Mouse (Mus musculus): ENCODE measurements around the gene Prkar2a. TPM values are rescaled to one million over a fixed set of nuclear protein-coding genes. Genes with fewer than 3 reads are reported as not detected.

Gene Prkar2a
- polyA plus RNA-seq, 1 experiment from 2014 or later: 60.2 TPM

DNA sequence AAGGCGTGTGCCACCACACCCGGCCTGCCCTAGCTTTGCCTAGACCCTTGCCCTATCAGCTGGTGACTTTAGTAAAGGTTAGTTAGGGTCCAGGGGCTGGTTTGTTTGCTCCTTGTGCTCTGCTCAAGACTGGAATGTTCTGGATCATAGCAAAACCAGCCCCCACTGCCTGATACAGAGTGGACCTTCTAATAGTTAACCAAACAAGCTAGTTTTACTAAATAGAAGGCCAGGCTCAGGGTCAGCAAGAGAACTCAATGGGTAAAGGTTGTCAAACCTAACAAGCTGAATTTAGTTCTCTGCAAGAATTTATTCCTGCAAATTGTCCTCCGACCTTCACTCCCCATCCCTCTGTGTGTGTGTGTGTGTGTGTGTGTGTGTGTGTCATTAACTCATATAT, 64.9 kb downstream of the Prkar2a start:
- Histone ChIP-seq H3K36me3 (ENCODE audit: control insufficient read depth, insufficient read depth, low read length) (no peaks in the 10 kb centered on the region), H3K4me2 (ENCODE audit: low read depth, low read length) (no peak overlapping the region), H3K4me3 (ENCODE audit: low read depth, low read length) (no peak overlapping the region), H3K27me3 (ENCODE audit: control insufficient read depth, insufficient read depth, low read length) (no peaks in the 10 kb centered on the region), H3K4me1 (ENCODE audit: control insufficient read depth, insufficient read depth, low read length) (no peaks in the 10 kb centered on the region), H3K9me3 (ENCODE audit: control insufficient read depth, low read length) (no peaks in the 10 kb centered on the region), H3K27ac (ENCODE audit: low read depth, low read length) (no peak overlapping the region), H3K9ac (replicated peaks; ENCODE audit: low read depth, low read length) (no peak overlapping the region)
- WGBS: 93% methylated on average over 3 of the region's 3 CpGs
- no peak for ATAC-seq (ENCODE audit: low read depth)

DNA sequence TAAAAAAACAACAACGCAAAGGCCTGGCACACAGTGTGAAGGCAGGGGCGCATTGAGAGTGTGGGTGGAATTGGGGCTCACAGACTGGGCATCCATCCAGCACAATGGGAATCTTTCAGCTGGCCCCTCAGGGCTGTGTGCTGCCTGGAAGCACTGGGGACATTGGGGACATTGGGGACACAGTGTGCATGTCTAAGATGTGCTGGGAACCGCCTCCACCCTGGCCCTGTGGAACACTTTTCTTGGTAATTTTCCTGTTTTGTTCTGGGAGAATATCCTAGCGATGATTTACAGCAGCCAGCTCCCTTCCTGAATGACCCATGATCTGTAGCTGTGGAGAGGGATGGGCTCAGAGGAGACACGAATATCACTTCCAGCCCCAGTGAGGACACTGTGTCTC, 65.3 kb downstream of the Prkar2a start:
- no peak overlapping the region for H3K4me3 ChIP-seq (ENCODE audit: low read depth, low read length)
- H3K27me3 ChIP-seq (ENCODE audit: control insufficient read depth, insufficient read depth, low read length): no peaks in the 10 kb centered on the region
- no peaks in the 10 kb centered on the region for H3K9me3 ChIP-seq (ENCODE audit: control insufficient read depth, low read length)
- WGBS: 86% methylated on average over 5 of the region's 5 CpGs
- H3K27ac ChIP-seq (ENCODE audit: low read depth, low read length): no peak overlapping the region
- ATAC-seq (ENCODE audit: low read depth): no peak
- no peaks in the 10 kb centered on the region for H3K36me3 ChIP-seq (ENCODE audit: control insufficient read depth, insufficient read depth, low read length)
- H3K4me1 ChIP-seq (ENCODE audit: control insufficient read depth, insufficient read depth, low read length): no peaks in the 10 kb centered on the region
- H3K9ac ChIP-seq (replicated peaks; ENCODE audit: low read depth, low read length): no peak overlapping the region
- no peak overlapping the region for H3K4me2 ChIP-seq (ENCODE audit: low read depth, low read length)

DNA sequence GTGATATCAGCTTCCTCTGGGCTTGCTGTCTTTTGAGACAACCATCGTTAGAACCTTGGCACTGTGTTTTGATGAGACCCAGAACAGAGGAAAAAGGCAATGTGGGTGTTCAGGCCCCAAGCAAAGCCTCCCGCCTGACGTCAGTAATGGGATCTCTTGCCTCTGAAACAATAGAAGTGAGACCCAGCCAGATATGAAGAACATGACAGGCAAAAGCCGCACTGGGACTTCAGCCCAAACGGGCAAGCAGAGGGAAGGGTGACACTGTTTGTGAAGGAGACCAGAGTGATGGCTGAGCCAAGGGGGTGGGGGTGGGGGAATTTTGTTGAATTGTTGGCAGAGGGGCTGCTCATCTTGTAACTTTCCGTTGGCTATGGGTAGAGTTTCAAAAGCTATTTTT, 68.3 kb downstream of the Prkar2a start:
- WGBS: 74% methylated on average over 6 of the region's 6 CpGs
- no peak overlapping the region for H3K4me3 ChIP-seq (ENCODE audit: low read depth, low read length)
- H3K27me3 ChIP-seq (ENCODE audit: control insufficient read depth, insufficient read depth, low read length): no peaks in the 10 kb centered on the region
- H3K9ac ChIP-seq (replicated peaks; ENCODE audit: low read depth, low read length): no peak overlapping the region
- H3K36me3 ChIP-seq (ENCODE audit: control insufficient read depth, insufficient read depth, low read length): no peaks in the 10 kb centered on the region
- no peak overlapping the region for H3K4me2 ChIP-seq (ENCODE audit: low read depth, low read length)
- no peak overlapping the region for H3K27ac ChIP-seq (ENCODE audit: low read depth, low read length)
- no peaks in the 10 kb centered on the region for H3K4me1 ChIP-seq (ENCODE audit: control insufficient read depth, insufficient read depth, low read length)
- H3K9me3 ChIP-seq (ENCODE audit: control insufficient read depth, low read length): no peaks in the 10 kb centered on the region
- no peak for ATAC-seq (ENCODE audit: low read depth)

DNA sequence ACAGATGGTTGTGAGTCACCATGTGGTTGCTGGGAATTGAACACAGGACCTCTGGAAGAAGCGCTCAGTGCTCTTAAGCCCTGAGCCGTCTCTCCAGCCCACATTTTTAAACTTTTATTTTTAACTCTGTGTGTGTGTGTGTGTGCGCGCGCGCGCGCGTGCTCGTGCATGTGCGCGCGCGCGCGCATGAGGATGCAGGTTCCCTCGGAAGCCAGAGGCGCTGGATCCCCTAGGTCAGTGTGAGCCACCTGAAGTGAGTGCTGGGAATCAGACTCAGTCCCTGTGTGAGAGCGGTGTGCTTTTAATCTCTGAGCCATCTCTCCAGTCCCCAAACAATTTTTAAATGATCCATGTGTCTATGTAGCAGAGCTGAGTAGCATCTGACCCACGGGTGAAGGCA, 70.0 kb downstream of the Prkar2a start:
- H3K27me3 ChIP-seq (ENCODE audit: control insufficient read depth, insufficient read depth, low read length): no peaks in the 10 kb centered on the region
- no peaks in the 10 kb centered on the region for H3K9me3 ChIP-seq (ENCODE audit: control insufficient read depth, low read length)
- WGBS: 96% methylated on average over 20 of the region's 20 CpGs
- no peak for ATAC-seq (ENCODE audit: low read depth)
- no peak overlapping the region for H3K4me3 ChIP-seq (ENCODE audit: low read depth, low read length)
- no peaks in the 10 kb centered on the region for H3K4me1 ChIP-seq (ENCODE audit: control insufficient read depth, insufficient read depth, low read length)
- no peak overlapping the region for H3K4me2 ChIP-seq (ENCODE audit: low read depth, low read length)
- no peaks in the 10 kb centered on the region for H3K36me3 ChIP-seq (ENCODE audit: control insufficient read depth, insufficient read depth, low read length)
- no peak overlapping the region for H3K27ac ChIP-seq (ENCODE audit: low read depth, low read length)
- H3K9ac ChIP-seq (replicated peaks; ENCODE audit: low read depth, low read length): no peak overlapping the region

DNA sequence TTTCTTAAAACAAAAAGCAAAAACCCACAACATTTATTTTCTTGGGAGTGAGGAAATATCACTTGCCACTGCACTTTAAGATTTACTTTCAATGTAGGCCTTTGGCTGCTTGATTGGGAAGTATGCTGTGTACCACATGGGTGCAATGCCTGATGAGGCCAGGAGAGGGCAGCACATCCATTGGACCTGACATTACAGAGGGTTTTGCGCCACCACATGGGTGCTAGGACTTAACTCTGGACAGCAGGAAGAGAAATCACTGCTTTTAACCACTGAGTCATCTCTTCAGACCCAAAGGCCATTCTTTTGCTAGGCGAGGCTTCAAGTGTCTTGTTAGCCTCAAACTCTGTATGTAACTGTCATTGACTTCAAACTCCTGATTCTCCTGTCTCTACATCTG, 70.7 kb downstream of the Prkar2a start:
- Histone ChIP-seq H3K27me3 (ENCODE audit: control insufficient read depth, insufficient read depth, low read length) (no peaks in the 10 kb centered on the region), H3K4me3 (ENCODE audit: low read depth, low read length) (no peak overlapping the region), H3K4me2 (ENCODE audit: low read depth, low read length) (no peak overlapping the region), H3K9ac (replicated peaks; ENCODE audit: low read depth, low read length) (no peak overlapping the region), H3K4me1 (ENCODE audit: control insufficient read depth, insufficient read depth, low read length) (no peaks in the 10 kb centered on the region), H3K27ac (ENCODE audit: low read depth, low read length) (no peak overlapping the region), H3K9me3 (ENCODE audit: control insufficient read depth, low read length) (no peaks in the 10 kb centered on the region), H3K36me3 (ENCODE audit: control insufficient read depth, insufficient read depth, low read length) (no peaks in the 10 kb centered on the region)
- ATAC-seq (ENCODE audit: low read depth): no peak
- WGBS: 56% methylated on average over 2 of the region's 2 CpGs

DNA sequence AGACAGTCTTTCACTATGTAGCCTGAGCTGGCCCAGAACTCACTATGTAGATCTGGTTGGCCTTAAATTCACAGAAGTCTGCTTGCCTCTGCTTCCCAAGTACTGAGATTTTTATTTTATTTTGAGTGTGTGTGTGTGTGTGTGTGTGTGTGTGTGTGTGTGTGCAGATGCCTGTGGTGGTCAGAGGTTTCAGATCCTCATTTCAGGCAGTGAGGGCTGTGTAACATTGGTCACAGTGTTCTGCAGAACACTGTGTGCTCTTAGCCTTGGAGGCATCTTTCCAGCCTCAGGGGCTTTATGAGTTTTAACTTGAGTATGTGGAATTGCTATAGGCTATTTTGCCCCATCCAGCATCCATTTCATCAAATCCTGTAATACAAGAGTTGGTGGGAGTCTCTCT, 72.4 kb downstream of the Prkar2a start:
- Histone ChIP-seq H3K27ac (ENCODE audit: low read depth, low read length) (no peak overlapping the region), H3K36me3 (ENCODE audit: control insufficient read depth, insufficient read depth, low read length) (no peaks in the 10 kb centered on the region), H3K4me2 (ENCODE audit: low read depth, low read length) (no peak overlapping the region), H3K4me3 (ENCODE audit: low read depth, low read length) (no peak overlapping the region), H3K9ac (replicated peaks; ENCODE audit: low read depth, low read length) (no peak overlapping the region), H3K4me1 (ENCODE audit: control insufficient read depth, insufficient read depth, low read length) (no peaks in the 10 kb centered on the region), H3K27me3 (ENCODE audit: control insufficient read depth, insufficient read depth, low read length) (no peaks in the 10 kb centered on the region), H3K9me3 (ENCODE audit: control insufficient read depth, low read length) (no peaks in the 10 kb centered on the region)
- ATAC-seq (ENCODE audit: low read depth): no peak

DNA sequence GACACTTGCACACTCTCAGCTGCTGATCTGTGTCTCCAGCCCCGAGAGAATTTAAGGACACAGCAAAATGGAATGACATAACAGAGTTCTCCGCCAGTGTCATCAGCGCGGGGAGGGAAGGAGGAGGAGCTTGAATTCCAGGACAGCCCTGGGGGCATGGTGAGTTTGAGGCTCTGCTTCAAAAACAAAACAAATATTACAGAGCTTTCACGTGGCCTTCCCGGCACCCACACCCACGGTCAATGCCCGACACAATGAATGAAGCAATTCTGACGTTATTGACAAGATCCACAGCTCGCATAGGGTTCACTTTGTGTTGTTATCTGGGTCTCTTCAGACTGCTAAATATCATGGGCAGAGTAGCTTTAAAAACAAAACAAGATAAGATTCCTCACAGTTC, 75.9 kb downstream of the Prkar2a start:
- H3K4me3 ChIP-seq (ENCODE audit: low read depth, low read length): no peak overlapping the region
- H3K4me2 ChIP-seq (ENCODE audit: low read depth, low read length): no peak overlapping the region
- H3K4me1 ChIP-seq (ENCODE audit: control insufficient read depth, insufficient read depth, low read length): no peaks in the 10 kb centered on the region
- no peak for ATAC-seq (ENCODE audit: low read depth)
- H3K9ac ChIP-seq (replicated peaks; ENCODE audit: low read depth, low read length): no peak overlapping the region
- H3K9me3 ChIP-seq (ENCODE audit: control insufficient read depth, low read length): no peaks in the 10 kb centered on the region
- H3K27me3 ChIP-seq (ENCODE audit: control insufficient read depth, insufficient read depth, low read length): no peaks in the 10 kb centered on the region
- 78% methylated on average over 10 of the region's 10 CpGs for WGBS
- no peaks in the 10 kb centered on the region for H3K36me3 ChIP-seq (ENCODE audit: control insufficient read depth, insufficient read depth, low read length)
- H3K27ac ChIP-seq (ENCODE audit: low read depth, low read length): no peak overlapping the region

DNA sequence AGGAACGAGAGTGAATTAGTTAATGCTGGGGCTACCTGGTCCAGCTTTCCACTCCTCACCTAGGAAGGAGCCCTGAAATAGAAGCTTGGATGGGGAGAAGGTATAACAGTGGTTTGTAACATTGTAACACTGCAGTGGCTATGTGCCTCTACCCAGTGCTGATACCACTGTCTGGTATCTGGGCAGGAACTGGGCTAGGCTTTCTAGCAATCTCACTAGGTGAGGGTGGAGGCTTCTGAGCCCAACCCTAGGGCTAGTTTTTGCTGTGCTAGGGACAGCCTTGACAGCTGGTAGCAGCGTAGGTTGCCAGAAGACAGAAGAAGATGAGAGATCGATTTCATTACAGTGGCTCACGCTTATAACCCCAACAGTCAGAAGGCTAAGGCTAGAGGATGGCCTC, 87.5 kb downstream of the Prkar2a start:
- ATAC-seq (ENCODE audit: low read depth): no peak
- Histone ChIP-seq H3K9me3 (ENCODE audit: control insufficient read depth, low read length) (no peaks in the 10 kb centered on the region), H3K4me2 (ENCODE audit: low read depth, low read length) (no peak overlapping the region), H3K4me1 (ENCODE audit: control insufficient read depth, insufficient read depth, low read length) (no peaks in the 10 kb centered on the region), H3K27ac (ENCODE audit: low read depth, low read length) (no peak overlapping the region), H3K27me3 (ENCODE audit: control insufficient read depth, insufficient read depth, low read length) (no peaks in the 10 kb centered on the region), H3K36me3 (ENCODE audit: control insufficient read depth, insufficient read depth, low read length) (no peaks in the 10 kb centered on the region), H3K9ac (replicated peaks; ENCODE audit: low read depth, low read length) (no peak overlapping the region), H3K4me3 (ENCODE audit: low read depth, low read length) (no peak overlapping the region)
- 91% methylated on average over 4 of the region's 4 CpGs for WGBS

DNA sequence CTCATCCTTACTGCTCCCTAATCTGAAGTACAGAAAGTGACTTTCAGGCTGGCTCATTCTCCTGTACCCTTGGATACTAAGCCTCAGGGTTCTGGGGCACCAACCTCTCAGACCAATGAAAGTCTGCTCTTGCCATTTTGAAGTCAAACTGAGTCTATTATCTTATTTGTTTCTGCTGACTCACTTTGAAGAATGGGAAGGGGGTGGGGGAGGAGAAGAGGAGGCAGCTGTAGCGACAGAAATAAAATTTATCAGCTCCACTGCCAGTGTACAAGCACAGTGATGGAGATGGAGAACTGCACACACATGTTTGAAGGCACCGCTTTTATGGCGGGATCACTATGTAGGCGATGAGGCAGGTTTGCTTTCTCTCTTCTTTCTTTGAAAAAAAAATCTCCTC, 88.2 kb downstream of the Prkar2a start:
- no peak overlapping the region for H3K27ac ChIP-seq (ENCODE audit: low read depth, low read length)
- ATAC-seq (ENCODE audit: low read depth): no peak
- H3K27me3 ChIP-seq (ENCODE audit: control insufficient read depth, insufficient read depth, low read length): no peaks in the 10 kb centered on the region
- 83% methylated on average over 4 of the region's 4 CpGs for WGBS
- no peak overlapping the region for H3K4me2 ChIP-seq (ENCODE audit: low read depth, low read length)
- H3K4me3 ChIP-seq (ENCODE audit: low read depth, low read length): no peak overlapping the region
- H3K36me3 ChIP-seq (ENCODE audit: control insufficient read depth, insufficient read depth, low read length): no peaks in the 10 kb centered on the region
- H3K4me1 ChIP-seq (ENCODE audit: control insufficient read depth, insufficient read depth, low read length): no peaks in the 10 kb centered on the region
- H3K9ac ChIP-seq (replicated peaks; ENCODE audit: low read depth, low read length): no peak overlapping the region
- no peaks in the 10 kb centered on the region for H3K9me3 ChIP-seq (ENCODE audit: control insufficient read depth, low read length)

DNA sequence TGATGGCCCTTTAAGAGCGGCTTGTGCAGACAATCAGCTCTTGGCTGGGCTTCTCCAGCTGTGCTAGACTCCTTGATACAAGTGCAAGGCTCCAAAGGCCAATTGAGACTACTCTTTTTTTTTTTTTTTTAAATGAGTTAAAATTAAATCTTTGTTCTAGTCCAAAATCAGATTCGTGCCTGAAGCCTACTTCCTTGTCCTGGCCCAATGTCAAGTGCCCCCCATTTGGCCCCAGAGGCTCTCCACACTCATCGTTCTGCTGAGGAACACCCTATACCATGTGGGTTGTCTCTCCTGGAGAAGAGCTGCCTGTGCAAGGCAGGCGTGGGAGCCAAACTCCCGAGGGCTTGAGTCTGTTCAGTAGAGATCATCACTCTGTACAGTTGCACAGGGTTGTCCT, 91.8 kb downstream of the Prkar2a start:
- no peak for ATAC-seq (ENCODE audit: low read depth)
- Histone ChIP-seq H3K27ac (ENCODE audit: low read depth, low read length) (no peak overlapping the region), H3K9ac (replicated peaks; ENCODE audit: low read depth, low read length) (no peak overlapping the region), H3K27me3 (ENCODE audit: control insufficient read depth, insufficient read depth, low read length) (no peaks in the 10 kb centered on the region), H3K4me1 (ENCODE audit: control insufficient read depth, insufficient read depth, low read length) (peaks cover 9% of the 10 kb centered on the region), H3K4me2 (ENCODE audit: low read depth, low read length) (no peak overlapping the region), H3K9me3 (ENCODE audit: control insufficient read depth, low read length) (no peaks in the 10 kb centered on the region), H3K36me3 (ENCODE audit: control insufficient read depth, insufficient read depth, low read length) (no peaks in the 10 kb centered on the region), H3K4me3 (ENCODE audit: low read depth, low read length) (no peak overlapping the region)
- 65% methylated on average over 5 of the region's 5 CpGs for WGBS
